Comparison of ENCODE assay signal across 8 mouse cellular contexts in genomic region chr3:146813624-146814023, GRCm38 (mm10). TPM values are rescaled to one million over a fixed set of nuclear protein-coding genes. Genes with fewer than 3 reads are reported as not detected.
DNase-seq lines count a peak whose midpoint lies in the region; ATAC-seq and TF ChIP-seq lines count a peak whose summit lies in the region.

No protein-coding gene starts in this region.

- peak overlapping the region; percentile 75 for H3K9ac ChIP-seq in embryonic facial prominence, embryonic 12.5 days
- peak overlapping the region; percentile 93 for H3K9ac ChIP-seq in intestine, embryonic 14.5 days (ENCODE audit: low read length)

- no peaks in the 10 kb centered on the region for H3K36me3 ChIP-seq in embryonic facial prominence, embryonic 12.5 days
- no peaks in the 10 kb centered on the region for H3K36me3 ChIP-seq in intestine, embryonic 14.5 days (ENCODE audit: control insufficient read depth, insufficient read depth, low read length)
- H3K36me3 ChIP-seq in myocyte (ENCODE audit: control insufficient read depth, insufficient read depth) = no peaks in the 10 kb centered on the region

- H3K4me2 ChIP-seq in embryonic facial prominence, embryonic 12.5 days (replicated peaks) = peak overlapping the region; percentile 78
- H3K4me2 ChIP-seq in intestine, embryonic 14.5 days (ENCODE audit: low read length) = peak overlapping the region; percentile 59
- peak overlapping the region; percentile 91 for H3K4me2 ChIP-seq in myocyte (ENCODE audit: low read depth)

- no peaks in the 10 kb centered on the region for H3K27me3 ChIP-seq in embryonic facial prominence, embryonic 12.5 days
- no peaks in the 10 kb centered on the region for H3K27me3 ChIP-seq in intestine, embryonic 14.5 days (replicated peaks; ENCODE audit: control insufficient read depth, insufficient read depth, low read length)
- no peaks in the 10 kb centered on the region for H3K27me3 ChIP-seq in myocyte (ENCODE audit: control insufficient read depth, insufficient read depth, insufficient read length)

- ATAC-seq in embryonic facial prominence, embryonic 12.5 days (ENCODE audit: insufficient number of reproducible peaks, insufficient read depth, low FRiP score, low TSS enrichment) = no peak
- ATAC-seq in intestine, embryonic 14.5 days (replicated peaks; ENCODE audit: low FRiP score, low TSS enrichment, low read depth) = no peak
- no peak for ATAC-seq in activated CD4-positive, CD25-positive, alpha-beta regulatory T cell, adult 4 months

- H3K27ac ChIP-seq in left cerebral cortex, adult 2 months = peak overlapping the region; percentile 96
- H3K27ac ChIP-seq in embryonic facial prominence, embryonic 12.5 days = no peak overlapping the region
- H3K27ac ChIP-seq in intestine, embryonic 14.5 days (ENCODE audit: low read depth) = no peak overlapping the region

- no peak for DNase-seq in left cerebral cortex, adult 2 months (ENCODE audit: extremely low spot score in 1 of 2, low spot score in 2 of 2)
- DNase-seq in left cerebral cortex, postnatal 14 days (ENCODE audit: low spot score in 2 of 2) = no peak
- no peak for DNase-seq in intestine, embryonic 14.5 days (ENCODE audit: low spot score)
- no peak for DNase-seq in left cerebral cortex, adult 8-10 months (ENCODE audit: low spot score in 2 of 2)
- no peak for DNase-seq in ovary, postnatal 10 days (ENCODE audit: low spot score)

- no peak for TF ChIP-seq POLR2A in myocyte (IDR thresholded peaks at IDR 0.05; ENCODE audit: insufficient read length, low read depth)

- 60% methylated on average over 7 of the region's 7 CpGs for WGBS in embryonic facial prominence, embryonic 12.5 days
- WGBS in intestine, embryonic 14.5 days = 55% methylated on average over 7 of the region's 7 CpGs

- peaks cover 9% of the 10 kb centered on the region; the same call in 1 of the 2 replicates for H3K4me1 ChIP-seq in embryonic facial prominence, embryonic 12.5 days
- H3K4me1 ChIP-seq in intestine, embryonic 14.5 days (replicated peaks; ENCODE audit: control insufficient read depth, insufficient read depth, low read length) = peaks cover 5% of the 10 kb centered on the region

- no peak for TF ChIP-seq CTCF in left cerebral cortex, adult 2 months (IDR thresholded peaks at IDR 0.05)

- H3K79me2 ChIP-seq in myocyte (ENCODE audit: control insufficient read depth, insufficient read depth) = peaks cover 33% of the 10 kb centered on the region

- H3ac ChIP-seq in myocyte (ENCODE audit: control insufficient read depth, insufficient read length) = peak overlapping the region; percentile 68

- intact Hi-C loops in left cerebral cortex, adult 2 months (cut with DNase I) = loop anchor here (1.0 to 5.0 kb wide), 3 partner anchors 39 to 292 kb away; partner anchors contain the start of genes Rpf1 and Ttll7
- intact Hi-C loops in left cerebral cortex, postnatal 14 days (cut with DNase I) = loop anchor here (5.0 kb wide), 2 partner anchors 39 to 99 kb away; partner anchors contain the start of gene Ttll7

- H3K4me3 ChIP-seq in left cerebral cortex, adult 2 months = peak overlapping the region; percentile 57
- peak overlapping the region; percentile 63 for H3K4me3 ChIP-seq in embryonic facial prominence, embryonic 12.5 days
- peak overlapping the region; percentile 96 for H3K4me3 ChIP-seq in intestine, embryonic 14.5 days (ENCODE audit: low read depth, low read length)
- H3K4me3 ChIP-seq in myocyte = peak overlapping the region; percentile 81

- no peaks in the 10 kb centered on the region for H3K9me3 ChIP-seq in embryonic facial prominence, embryonic 12.5 days
- H3K9me3 ChIP-seq in intestine, embryonic 14.5 days (ENCODE audit: control insufficient read depth, low read length) = no peaks in the 10 kb centered on the region

TF ChIP-seq in myocyte, 11 proteins besides CTCF, POLR2A, EP300 and RAD21:
- TF ChIP-seq MAX (IDR thresholded peaks at IDR 0.05; ENCODE audit: low read depth) (no peak), MYOD1 (IDR thresholded peaks at IDR 0.05; ENCODE audit: control insufficient read depth in 1 of 3, insufficient read length in 2 of 3, low read depth in 2 of 3) (no peak), USF1 (IDR thresholded peaks at IDR 0.05; ENCODE audit: low read depth) (no peak), CEBPB (IDR thresholded peaks at IDR 0.05; ENCODE audit: insufficient read depth, poor library complexity, severe bottlenecking) (no peak), REST (IDR thresholded peaks at IDR 0.05; ENCODE audit: insufficient read depth, insufficient read length) (no peak), POLR2AphosphoS2 (IDR thresholded peaks at IDR 0.05; ENCODE audit: insufficient read length, low read depth) (no peak), SRF (IDR thresholded peaks at IDR 0.05; ENCODE audit: control insufficient read depth, insufficient read length, low read depth) (no peak), TCF12 (IDR thresholded peaks at IDR 0.05; ENCODE audit: insufficient read depth, poor library complexity, severe bottlenecking) (no peak), TCF3 (IDR thresholded peaks at IDR 0.05; ENCODE audit: insufficient read length, low read depth) (no peak), MYOG (IDR thresholded peaks at IDR 0.05; ENCODE audit: control insufficient read depth in 1 of 3, insufficient read depth in 1 of 3, insufficient read length in 2 of 3, low read depth in 2 of 3) (no peak), E2F4 (IDR thresholded peaks at IDR 0.05; ENCODE audit: insufficient read depth) (no peak)
TF ChIP-seq in myocyte: peak in this region for 0.

RNA-seq across cellular contexts. Expression of gene Prkacb, which starts 0.8 kb away (rescaled TPM):
- total RNA-seq in left cerebral cortex, adult 2 months (2021) = 100 to 1,000 TPM; 425 to 476 TPM
- 100 to 1,000 TPM; 515 to 525 TPM for total RNA-seq in left cerebral cortex, postnatal 14 days (2021)
- 89.5 and 91.9 TPM in 2 replicates for polyA plus RNA-seq in embryonic facial prominence, embryonic 12.5 days (2016; fragmentation: Nextera tagmentation; extraction: Ambion mirVana)
- 56.1 and 64.3 TPM in 2 replicates for polyA plus RNA-seq in intestine, embryonic 14.5 days (2014; fragmentation: Nextera tagmentation; extraction: Ambion mirVana)
- 19.6 TPM for polyA plus RNA-seq in myocyte (2012; fragmentation: generic; extraction: Trizol)
- 100 to 1,000 TPM; 127 to 144 TPM for polyA plus RNA-seq in activated CD4-positive, CD25-positive, alpha-beta regulatory T cell, adult 4 months (2017; shearing (Covaris generic))
- total RNA-seq in left cerebral cortex, adult 8-10 months (2022) = 100 to 1,000 TPM; 401 to 436 (median 430) TPM

RNA-seq across cellular contexts. Expression of gene Ttll7, which starts 38.5 kb away (rescaled TPM):
- total RNA-seq in left cerebral cortex, adult 2 months (2021) = 100 to 1,000 TPM; 178 to 182 TPM
- 100 to 1,000 TPM; 145 to 154 TPM for total RNA-seq in left cerebral cortex, postnatal 14 days (2021)
- polyA plus RNA-seq in embryonic facial prominence, embryonic 12.5 days (2016; fragmentation: Nextera tagmentation; extraction: Ambion mirVana) = 5.4 and 7.6 TPM in 2 replicates
- 2.1 and 3.0 TPM in 2 replicates for polyA plus RNA-seq in intestine, embryonic 14.5 days (2014; fragmentation: Nextera tagmentation; extraction: Ambion mirVana)
- polyA plus RNA-seq in myocyte (2012; fragmentation: generic; extraction: Trizol) = 5.2 TPM
- polyA plus RNA-seq in activated CD4-positive, CD25-positive, alpha-beta regulatory T cell, adult 4 months (2017; shearing (Covaris generic)) = not detected
- 100 to 1,000 TPM; 177 to 208 (median 184) TPM for total RNA-seq in left cerebral cortex, adult 8-10 months (2022)
